Mouse (Mus musculus): ENCODE measurements around the gene Tbc1d8. TPM values are rescaled to one million over a fixed set of nuclear protein-coding genes. Genes with fewer than 3 reads are reported as not detected.

Tbc1d8 gene
- polyA plus RNA-seq, 1 experiment, result 5.8 TPM

- Histone ChIP-seq H3K4me3 (no peak overlapping the region), H3K4me2 (ENCODE audit: low read depth) (no peak overlapping the region), H3ac (ENCODE audit: control insufficient read depth, insufficient read length) (no peak overlapping the region), H3K27me3 (ENCODE audit: control insufficient read depth, insufficient read depth, insufficient read length) (peaks cover 16% of the 10 kb centered on the region), H3K79me2 (ENCODE audit: control insufficient read depth, insufficient read depth) (no peaks in the 10 kb centered on the region), H3K36me3 (ENCODE audit: control insufficient read depth, insufficient read depth) (no peaks in the 10 kb centered on the region)
- TF ChIP-seq TCF12 (IDR thresholded peaks at IDR 0.05; ENCODE audit: insufficient read depth, poor library complexity, severe bottlenecking) (no peak), SRF (IDR thresholded peaks at IDR 0.05; ENCODE audit: control insufficient read depth, insufficient read length, low read depth) (no peak), MAX (IDR thresholded peaks at IDR 0.05; ENCODE audit: low read depth) (no peak), TCF3 (IDR thresholded peaks at IDR 0.05; ENCODE audit: insufficient read length, low read depth) (no peak), MYOD1 (IDR thresholded peaks at IDR 0.05; ENCODE audit: control insufficient read depth in 1 of 3, insufficient read length in 2 of 3, low read depth in 2 of 3) (no peak)
Observed at GRCm38 (mm10) chr1:39338831-39339230, 139.7 kb downstream of the Tbc1d8 start.

GRCm38 (mm10) chr1:39336788-39337187 is 141.8 kb downstream of the Tbc1d8 start:
- Histone ChIP-seq H3ac (ENCODE audit: control insufficient read depth, insufficient read length) (no peak overlapping the region), H3K27me3 (ENCODE audit: control insufficient read depth, insufficient read depth, insufficient read length) (peaks cover 16% of the 10 kb centered on the region), H3K4me2 (ENCODE audit: low read depth) (no peak overlapping the region), H3K4me3 (no peak overlapping the region), H3K36me3 (ENCODE audit: control insufficient read depth, insufficient read depth) (no peaks in the 10 kb centered on the region), H3K79me2 (ENCODE audit: control insufficient read depth, insufficient read depth) (no peaks in the 10 kb centered on the region)
- no peak for TF ChIP-seq E2F4 (IDR thresholded peaks at IDR 0.05; ENCODE audit: insufficient read depth)

GRCm38 (mm10) chr1:39335561-39336196 is 142.9 kb downstream of the Tbc1d8 start:
- no peak overlapping the region for H3ac ChIP-seq (ENCODE audit: control insufficient read depth, insufficient read length)
- H3K79me2 ChIP-seq (ENCODE audit: control insufficient read depth, insufficient read depth), result no peaks in the 10 kb centered on the region
- no peak overlapping the region for H3K4me2 ChIP-seq (ENCODE audit: low read depth)
- no peak overlapping the region for H3K4me3 ChIP-seq
- H3K36me3 ChIP-seq (ENCODE audit: control insufficient read depth, insufficient read depth), result no peaks in the 10 kb centered on the region
- TF ChIP-seq TCF3 (IDR thresholded peaks at IDR 0.05; ENCODE audit: insufficient read length, low read depth), result no peak
- TF ChIP-seq REST (IDR thresholded peaks at IDR 0.05; ENCODE audit: insufficient read depth, insufficient read length), result no peak
- no peak for TF ChIP-seq MAX (IDR thresholded peaks at IDR 0.05; ENCODE audit: low read depth)
- TF ChIP-seq MYOD1 (IDR thresholded peaks at IDR 0.05; ENCODE audit: control insufficient read depth in 1 of 3, insufficient read length in 2 of 3, low read depth in 2 of 3), result no peak
- TF ChIP-seq CEBPB (IDR thresholded peaks at IDR 0.05; ENCODE audit: insufficient read depth, poor library complexity, severe bottlenecking), result no peak
- TF ChIP-seq SRF (IDR thresholded peaks at IDR 0.05; ENCODE audit: control insufficient read depth, insufficient read length, low read depth), result no peak
- no peak for TF ChIP-seq MYOG (IDR thresholded peaks at IDR 0.05; ENCODE audit: control insufficient read depth in 1 of 3, insufficient read depth in 1 of 3, insufficient read length in 2 of 3, low read depth in 2 of 3)
- TF ChIP-seq POLR2AphosphoS2 (IDR thresholded peaks at IDR 0.05; ENCODE audit: insufficient read length, low read depth), result no peak
- no peak for TF ChIP-seq POLR2A (IDR thresholded peaks at IDR 0.05; ENCODE audit: insufficient read length, low read depth)
- no peak for TF ChIP-seq TCF12 (IDR thresholded peaks at IDR 0.05; ENCODE audit: insufficient read depth, poor library complexity, severe bottlenecking)
- TF ChIP-seq USF1 (IDR thresholded peaks at IDR 0.05; ENCODE audit: low read depth), result no peak
- TF ChIP-seq E2F4 (IDR thresholded peaks at IDR 0.05; ENCODE audit: insufficient read depth), result no peak
- peaks cover 16% of the 10 kb centered on the region for H3K27me3 ChIP-seq (ENCODE audit: control insufficient read depth, insufficient read depth, insufficient read length)

- Histone ChIP-seq H3K4me3 (no peak overlapping the region), H3ac (ENCODE audit: control insufficient read depth, insufficient read length) (no peak overlapping the region), H3K36me3 (ENCODE audit: control insufficient read depth, insufficient read depth) (no peaks in the 10 kb centered on the region), H3K27me3 (ENCODE audit: control insufficient read depth, insufficient read depth, insufficient read length) (peaks cover 8% of the 10 kb centered on the region), H3K79me2 (ENCODE audit: control insufficient read depth, insufficient read depth) (no peaks in the 10 kb centered on the region), H3K4me2 (ENCODE audit: low read depth) (no peak overlapping the region)
- TF ChIP-seq CEBPB (IDR thresholded peaks at IDR 0.05; ENCODE audit: insufficient read depth, poor library complexity, severe bottlenecking), result no peak
Observed at GRCm38 (mm10) chr1:39332456-39332855, 146.1 kb downstream of the Tbc1d8 start.

GRCm38 (mm10) chr1:39330857-39331594 is 147.5 kb downstream of the Tbc1d8 start:
- Histone ChIP-seq H3K27me3 (ENCODE audit: control insufficient read depth, insufficient read depth, insufficient read length) (peaks cover 8% of the 10 kb centered on the region), H3ac (ENCODE audit: control insufficient read depth, insufficient read length) (no peak overlapping the region), H3K36me3 (ENCODE audit: control insufficient read depth, insufficient read depth) (no peaks in the 10 kb centered on the region), H3K79me2 (ENCODE audit: control insufficient read depth, insufficient read depth) (no peaks in the 10 kb centered on the region), H3K4me3 (no peak overlapping the region), H3K4me2 (ENCODE audit: low read depth) (no peak overlapping the region)
- no peak for TF ChIP-seq USF1 (IDR thresholded peaks at IDR 0.05; ENCODE audit: low read depth)
- TF ChIP-seq REST (IDR thresholded peaks at IDR 0.05; ENCODE audit: insufficient read depth, insufficient read length), result no peak

GRCm38 (mm10) chr1:39327546-39327945 is 151.0 kb downstream of the Tbc1d8 start:
- H3K36me3 ChIP-seq (ENCODE audit: control insufficient read depth, insufficient read depth), result no peaks in the 10 kb centered on the region
- no peak overlapping the region for H3ac ChIP-seq (ENCODE audit: control insufficient read depth, insufficient read length)
- TF ChIP-seq MAX (IDR thresholded peaks at IDR 0.05; ENCODE audit: low read depth) (no peak), MYOG (IDR thresholded peaks at IDR 0.05; ENCODE audit: control insufficient read depth in 1 of 3, insufficient read depth in 1 of 3, insufficient read length in 2 of 3, low read depth in 2 of 3) (peak in 1 of 3 experiments; percentile 7), MYOD1 (IDR thresholded peaks at IDR 0.05; ENCODE audit: control insufficient read depth in 1 of 3, insufficient read length in 2 of 3, low read depth in 2 of 3) (peak; percentile 45 to 78 (median 69)), TCF3 (IDR thresholded peaks at IDR 0.05; ENCODE audit: insufficient read length, low read depth) (no peak), E2F4 (IDR thresholded peaks at IDR 0.05; ENCODE audit: insufficient read depth) (no peak), USF1 (IDR thresholded peaks at IDR 0.05; ENCODE audit: low read depth) (no peak), POLR2A (IDR thresholded peaks at IDR 0.05; ENCODE audit: insufficient read length, low read depth) (no peak), TCF12 (IDR thresholded peaks at IDR 0.05; ENCODE audit: insufficient read depth, poor library complexity, severe bottlenecking) (no peak), POLR2AphosphoS2 (IDR thresholded peaks at IDR 0.05; ENCODE audit: insufficient read length, low read depth) (no peak)
- no peaks in the 10 kb centered on the region for H3K27me3 ChIP-seq (ENCODE audit: control insufficient read depth, insufficient read depth, insufficient read length)
- no peaks in the 10 kb centered on the region for H3K79me2 ChIP-seq (ENCODE audit: control insufficient read depth, insufficient read depth)
- no peak overlapping the region for H3K4me3 ChIP-seq
- H3K4me2 ChIP-seq (ENCODE audit: low read depth), result no peak overlapping the region

Measured in myocyte (in vitro differentiated cells).